Mouse (Mus musculus): Measurements from ENCODE around the gene 9230112D13Rik.

- TF ChIP-seq NANOG (IDR thresholded peaks at IDR 0.05; ENCODE audit: borderline replicate concordance, low read length) (no peak), CTCF (conservative IDR thresholded peaks at IDR 0.05; ENCODE audit: low read length) (no peak)
Observed at GRCm38 (mm10) chr14:34515860-34516259, 6.7 kb downstream of the 9230112D13Rik start.
